In genomic region chr1:82384106-82384505, GRCm38 (mm10) we compare ENCODE assay signal across 18 mouse cellular contexts.
"Had no signal": no experiment of that assay in that cellular context is flagged by ENCODE, and none has a peak within 500 bp of the region (broad histone marks: within the 10 kb centered on the region; RNA-seq: fewer than 3 reads in every experiment).

No protein-coding gene starts in this region.

- H3K27ac ChIP-seq: kidney, embryonic 15.5 days; left cerebral cortex, adult 2 months; liver, embryonic 15.5 days; macrophage; midbrain, embryonic 12.5 days; midbrain, embryonic 15.5 days had no signal

- H3K36me3 ChIP-seq: kidney, embryonic 15.5 days; midbrain, embryonic 12.5 days; midbrain, embryonic 15.5 days had no signal

- H3K4me2 ChIP-seq: kidney, embryonic 15.5 days; liver, embryonic 15.5 days; midbrain, embryonic 12.5 days; midbrain, embryonic 15.5 days had no signal

- H3K9me3 ChIP-seq: kidney, embryonic 15.5 days; liver, embryonic 15.5 days; midbrain, embryonic 12.5 days; midbrain, embryonic 15.5 days had no signal

- H3K9ac ChIP-seq: kidney, embryonic 15.5 days; liver, embryonic 15.5 days; midbrain, embryonic 12.5 days; midbrain, embryonic 15.5 days had no signal

- H3K4me3 ChIP-seq: kidney, embryonic 15.5 days; left cerebral cortex, adult 2 months; liver, embryonic 15.5 days; midbrain, embryonic 12.5 days; midbrain, embryonic 15.5 days had no signal

- DNase-seq: kidney, adult 11 months; kidney, adult 8-10 months; kidney, postnatal 10 days; kidney, postnatal 36 days; layer of hippocampus, postnatal 36 days; lung, adult 2 months; right cerebral cortex, adult 18-20 months; right cerebral cortex, postnatal 14 days; right cerebral cortex, postnatal 4 days; thymus, adult 2 months; thymus, postnatal 14 days; thymus, postnatal 4 days had no signal

- H3K27me3 ChIP-seq: kidney, embryonic 15.5 days; liver, embryonic 15.5 days; midbrain, embryonic 12.5 days; midbrain, embryonic 15.5 days had no signal

- ATAC-seq: midbrain, embryonic 15.5 days had no signal
